ENCODE assay signal across 8 mouse cellular contexts in genomic region chr16:58522677-58523043, GRCm38 (mm10). TPM values are rescaled to one million over a fixed set of nuclear protein-coding genes. Genes with fewer than 3 reads are reported as not detected.
DNase-seq lines count a peak whose midpoint lies in the region; ATAC-seq and TF ChIP-seq lines count a peak whose summit lies in the region.

No protein-coding gene starts in this region.

- peaks cover 15% of the 10 kb centered on the region for H3K4me1 ChIP-seq in heart, embryonic 12.5 days (replicated peaks)
- H3K4me1 ChIP-seq in embryonic facial prominence, embryonic 12.5 days, result no peaks in the 10 kb centered on the region
- no peaks in the 10 kb centered on the region for H3K4me1 ChIP-seq in limb, embryonic 11.5 days (ENCODE audit: control insufficient read depth, insufficient read depth, low read length)
- peaks cover 13% of the 10 kb centered on the region; the same call in 1 of the 2 replicates for H3K4me1 ChIP-seq in neural tube, embryonic 13.5 days (replicated peaks)

- no peak for TF ChIP-seq CTCF in C2C12 (IDR thresholded peaks at IDR 0.05; ENCODE audit: control insufficient read depth, insufficient read depth, insufficient read length)

- H3K4me2 ChIP-seq in heart, embryonic 12.5 days, result peak overlapping the region; percentile 79
- H3K4me2 ChIP-seq in embryonic facial prominence, embryonic 12.5 days (replicated peaks), result peak overlapping the region; percentile 86
- peak overlapping the region; percentile 83 for H3K4me2 ChIP-seq in limb, embryonic 11.5 days (ENCODE audit: low read depth, severe bottlenecking)
- peak overlapping the region; percentile 94 for H3K4me2 ChIP-seq in neural tube, embryonic 13.5 days

- H3K27ac ChIP-seq in heart, embryonic 12.5 days (ENCODE audit: poor library complexity, severe bottlenecking), result peak overlapping the region; percentile 82
- peak overlapping the region; percentile 80 for H3K27ac ChIP-seq in embryonic facial prominence, embryonic 12.5 days
- peak overlapping the region; percentile 62 for H3K27ac ChIP-seq in limb, embryonic 11.5 days (replicated peaks; ENCODE audit: low read depth, low read length)
- H3K27ac ChIP-seq in neural tube, embryonic 13.5 days (replicated peaks), result peak overlapping the region; percentile 68

- no peak overlapping the region for H3ac ChIP-seq in C2C12 (ENCODE audit: control insufficient read depth, insufficient read length, low read depth)

- no peak for DNase-seq in heart, postnatal 25 days (ENCODE audit: low spot score)
- no peak for DNase-seq in limb, embryonic 11.5 days (ENCODE audit: low spot score)
- no peak for DNase-seq in c-Kit-positive CD71-positive TER-119-positive erythroid progenitor cells, embryonic 14.5 days (ENCODE audit: low spot score)
- no peak for DNase-seq in adrenal gland, adult 18-20 months (ENCODE audit: low spot score in 2 of 2)

- intact Hi-C loops in heart, postnatal 25 days (cut with DNase I), result loop anchor here (2.0 to 5.0 kb wide), 4 partner anchors 26 to 115 kb away; partner anchors contain the start of gene Dcbld2

- peak overlapping the region; percentile 72 for H3K4me3 ChIP-seq in heart, embryonic 12.5 days
- peak overlapping the region; percentile 23 for H3K4me3 ChIP-seq in C2C12 (ENCODE audit: insufficient read depth, poor library complexity, severe bottlenecking)
- peak overlapping the region; percentile 80 for H3K4me3 ChIP-seq in embryonic facial prominence, embryonic 12.5 days
- H3K4me3 ChIP-seq in limb, embryonic 11.5 days (ENCODE audit: low read depth, low read length), result peak overlapping the region; percentile 75
- peak overlapping the region; percentile 77 for H3K4me3 ChIP-seq in neural tube, embryonic 13.5 days

- ATAC-seq in heart, embryonic 12.5 days (ENCODE audit: insufficient number of reproducible peaks, low FRiP score), result peak; percentile 69
- ATAC-seq in embryonic facial prominence, embryonic 12.5 days (ENCODE audit: insufficient number of reproducible peaks, insufficient read depth, low FRiP score, low TSS enrichment), result peak; percentile 66
- ATAC-seq in limb, embryonic 11.5 days (ENCODE audit: insufficient number of reproducible peaks, low FRiP score, low TSS enrichment, low read depth), result peak; percentile 64
- peak; percentile 81 for ATAC-seq in neural tube, embryonic 13.5 days (ENCODE audit: low read depth)

- no peaks in the 10 kb centered on the region for H3K79me2 ChIP-seq in C2C12 (ENCODE audit: control insufficient read depth, insufficient read depth)

- whole genome bisulfite sequencing in heart, embryonic 12.5 days, result under 1% methylated on average over 16 of the region's 16 CpGs
- WGBS in embryonic facial prominence, embryonic 12.5 days, result 1% methylated on average over 16 of the region's 16 CpGs
- WGBS in limb, embryonic 11.5 days, result under 1% methylated on average over 16 of the region's 16 CpGs
- under 1% methylated on average over 16 of the region's 16 CpGs for WGBS in neural tube, embryonic 13.5 days

- H3K27me3 ChIP-seq in heart, embryonic 12.5 days (replicated peaks), result no peaks in the 10 kb centered on the region
- no peaks in the 10 kb centered on the region for H3K27me3 ChIP-seq in C2C12 (ENCODE audit: control insufficient read depth, insufficient read depth, insufficient read length)
- no peaks in the 10 kb centered on the region for H3K27me3 ChIP-seq in embryonic facial prominence, embryonic 12.5 days
- no peaks in the 10 kb centered on the region for H3K27me3 ChIP-seq in limb, embryonic 11.5 days (ENCODE audit: control insufficient read depth, insufficient read depth, low read length)
- peaks cover 19% of the 10 kb centered on the region for H3K27me3 ChIP-seq in neural tube, embryonic 13.5 days

- no peaks in the 10 kb centered on the region for H3K79me3 ChIP-seq in C2C12 (ENCODE audit: low read depth)

- peak overlapping the region; percentile 84 for H3K9ac ChIP-seq in heart, embryonic 12.5 days
- peak overlapping the region; percentile 77 for H3K9ac ChIP-seq in embryonic facial prominence, embryonic 12.5 days
- peak overlapping the region; percentile 76 for H3K9ac ChIP-seq in limb, embryonic 11.5 days (ENCODE audit: low read length)
- peak overlapping the region; percentile 86 for H3K9ac ChIP-seq in neural tube, embryonic 13.5 days

- H3K36me3 ChIP-seq in heart, embryonic 12.5 days, result no peaks in the 10 kb centered on the region
- no peaks in the 10 kb centered on the region for H3K36me3 ChIP-seq in C2C12 (ENCODE audit: control insufficient read depth, insufficient read depth)
- no peaks in the 10 kb centered on the region for H3K36me3 ChIP-seq in embryonic facial prominence, embryonic 12.5 days
- H3K36me3 ChIP-seq in limb, embryonic 11.5 days (ENCODE audit: control insufficient read depth, insufficient read depth, low read length), result no peaks in the 10 kb centered on the region
- H3K36me3 ChIP-seq in neural tube, embryonic 13.5 days, result no peaks in the 10 kb centered on the region

- H3K9me3 ChIP-seq in heart, embryonic 12.5 days (replicated peaks), result no peaks in the 10 kb centered on the region
- H3K9me3 ChIP-seq in embryonic facial prominence, embryonic 12.5 days, result 0 out of 2 replicates have a peak, but pooled peaks cover 6% of the 10 kb centered on the region
- peaks cover 2% of the 10 kb centered on the region; the same call in 1 of the 2 replicates for H3K9me3 ChIP-seq in limb, embryonic 11.5 days (ENCODE audit: control insufficient read depth, low read length)
- peaks cover 8% of the 10 kb centered on the region; the same call in 1 of the 2 replicates for H3K9me3 ChIP-seq in neural tube, embryonic 13.5 days

TF ChIP-seq in C2C12, 6 proteins besides CTCF, POLR2A, EP300 and RAD21:
- TF ChIP-seq MYOD1 (IDR thresholded peaks at IDR 0.05; ENCODE audit: control insufficient read depth, insufficient read length, low read depth), result no peak
- TF ChIP-seq USF1 (IDR thresholded peaks at IDR 0.05; ENCODE audit: low read depth), result no peak
- TF ChIP-seq FOSL1 (IDR thresholded peaks at IDR 0.05; ENCODE audit: insufficient read depth, low read length, poor library complexity, severe bottlenecking), result no peak
- TF ChIP-seq CEBPB (IDR thresholded peaks at IDR 0.05; ENCODE audit: low read depth), result no peak
- TF ChIP-seq MAX (IDR thresholded peaks at IDR 0.05), result no peak
- no peak for TF ChIP-seq MYOG (IDR thresholded peaks at IDR 0.05; ENCODE audit: control insufficient read depth, extremely low read depth, insufficient read length)

RNA-seq across cellular contexts. Expression of gene St3gal6, which starts 1.4 kb away (rescaled TPM):
- 15.9 and 18.2 TPM in 2 replicates for polyA plus RNA-seq in heart, embryonic 12.5 days (2016; fragmentation: Nextera tagmentation; extraction: Ambion mirVana)
- total RNA-seq in heart, postnatal 25 days (2021), result 10 to 100 TPM; 40.6 to 44.7 TPM
- 0.34 TPM for polyA plus RNA-seq in C2C12 (2012; fragmentation: generic; extraction: Trizol)
- 8.7 and 10.2 TPM in 2 replicates for polyA plus RNA-seq in embryonic facial prominence, embryonic 12.5 days (2016; fragmentation: Nextera tagmentation; extraction: Ambion mirVana)
- 9.7 and 14.0 TPM in 2 replicates for polyA plus RNA-seq in limb, embryonic 11.5 days (2014; fragmentation: Nextera tagmentation; extraction: Ambion mirVana)
- 7.1 and 9.7 TPM in 2 replicates for polyA plus RNA-seq in neural tube, embryonic 13.5 days (2015; fragmentation: Nextera tagmentation; extraction: Ambion mirVana)
- total RNA-seq in adrenal gland, adult 18-20 months (2021), result 10 to 100 TPM; 23.1 to 29.1 TPM

Comparison
In these comparisons a context has a peak if more than half of its experiments do, and no peak if none do; other contexts are left out.
1. H3K4me3 ChIP-seq: peak in every context shown above with its lines; median percentile 80 in embryonic facial prominence, embryonic 12.5 days; 77 in neural tube, embryonic 13.5 days; 75 in limb, embryonic 11.5 days; 72 in heart, embryonic 12.5 days; 23 in C2C12.